Mouse (Mus musculus) embryonic fibroblast, embryonic 13.5 days (primary cell): Measurements from ENCODE around the gene Hacd2.

Source experiments
- CTCF ChIP-seq: IDR thresholded peaks from 2 replicates; pipeline ENCODE4 v1.5.1; 2011; ENCODE audit warnings: mild to moderate bottlenecking, control low read depth, low read length, moderate library complexity, borderline replicate concordance; ENCODE audit not compliant: insufficient read depth
- POLR2A ChIP-seq: IDR thresholded peaks from 2 replicates; pipeline ENCODE4 v1.6.1; 2011; ENCODE audit warnings: low read depth, mild to moderate bottlenecking, control low read depth, low read length, moderate library complexity

- TF ChIP-seq POLR2A (no peak), CTCF (no peak)
Observed at GRCm38 (mm10) chr16:34975544-34975943, 46.7 kb upstream of the Hacd2 start.
